Mouse (Mus musculus) forebrain, embryonic 11.5 days (tissue): ENCODE measurements around the gene Sgcd. TPM values are rescaled to one million over a fixed set of nuclear protein-coding genes. Genes with fewer than 3 reads are reported as not detected.

Experiments
- ATAC-seq: fragments of 200-750 bp; cut with Nextera tagmentation; replicated peaks from 2 replicates; pipeline ENCODE4 v1.8.0; 2017; ENCODE audit warnings: moderate TSS enrichment; ENCODE audit not compliant: low FRiP score
- DNase-seq: peaks from one replicate; pipeline ENCODE4 v3.0.0-alpha.2; 2017; ENCODE audit warnings: low spot score
- H3K27ac ChIP-seq: fragments of 300-500 bp; sonication (generic); 2 replicates; pipeline ENCODE4 v1.5.1; 2014; ENCODE audit warnings: low read depth, low read length
- H3K27me3 ChIP-seq: fragments of 300-500 bp; sonication (generic); 2 replicates; pipeline ENCODE4 v1.6.1; 2014; ENCODE audit warnings: mild to moderate bottlenecking, low read length, mixed read lengths; ENCODE audit not compliant: control insufficient read depth, insufficient read depth
- H3K36me3 ChIP-seq: fragments of 300-500 bp; sonication (generic); 2 replicates; pipeline ENCODE4 v1.6.1; 2014; ENCODE audit warnings: mild to moderate bottlenecking, low read length, moderate library complexity, mixed read lengths; ENCODE audit not compliant: control insufficient read depth, insufficient read depth
- H3K4me1 ChIP-seq: fragments of 300-500 bp; sonication (generic); replicated peaks from 2 replicates; pipeline ENCODE4 v1.6.1; 2014; ENCODE audit warnings: low read length, mixed read lengths; ENCODE audit not compliant: control insufficient read depth, insufficient read depth
- H3K4me2 ChIP-seq: fragments of 300-500 bp; sonication (generic); 2 replicates; pipeline ENCODE4 v1.6.1; 2014; ENCODE audit warnings: low read depth, mild to moderate bottlenecking, low read length, moderate library complexity, mixed read lengths; ENCODE audit not compliant: severe bottlenecking
- H3K4me3 ChIP-seq: fragments of 300-500 bp; sonication (generic); 2 replicates; pipeline ENCODE4 v1.5.1; 2014; ENCODE audit warnings: low read depth, low read length
- H3K9ac ChIP-seq: fragments of 300-500 bp; sonication (generic); 2 replicates; pipeline ENCODE4 v1.6.1; 2014; ENCODE audit warnings: low read length
- H3K9me3 ChIP-seq: fragments of 300-500 bp; sonication (generic); 2 replicates; pipeline ENCODE4 v1.6.1; 2016; ENCODE audit warnings: low read length, mixed read lengths; ENCODE audit not compliant: control insufficient read depth
- WGBS: fragments of 180-500 bp; shearing (Covaris S2); extraction: QIAGEN DNeasy Blood & Tissue Kit; methylation state at CpG from one replicate; pipeline ENCODE4 v1.1.7; 2014; 5-methylcytosine and 5-hydroxymethylcytosine counted together
- polyA plus RNA-seq: library from polyadenylated mRNA; unstranded; fragments of >200 nt; fragmentation: Nextera tagmentation; extraction: Ambion mirVana; gene quantifications from 2 replicates; pipeline ENCODE4 v1.2.1, GENCODE M21; 2014

Gene Sgcd
- polyA plus RNA-seq, 1 experiment from 2014 or later: 2.3 TPM

- Histone ChIP-seq H3K27ac (no peak overlapping the region), H3K9ac (no peak overlapping the region), H3K4me3 (no peak overlapping the region), H3K4me2 (no peak overlapping the region), H3K9me3 (no peaks in the 10 kb centered on the region), H3K36me3 (no peaks in the 10 kb centered on the region), H3K4me1 (no peaks in the 10 kb centered on the region), H3K27me3 (no peaks in the 10 kb centered on the region)
- no peak for ATAC-seq
- no peak for DNase-seq
- WGBS: 85% methylated on average over 5 of the region's 5 CpGs
Observed at GRCm38 (mm10) chr11:47154837-47155430, 833.8 kb downstream of the Sgcd start.

- no peaks in the 10 kb centered on the region for H3K4me1 ChIP-seq
- H3K9ac ChIP-seq: no peak overlapping the region
- no peak overlapping the region for H3K4me3 ChIP-seq
- no peaks in the 10 kb centered on the region for H3K36me3 ChIP-seq
- H3K27me3 ChIP-seq: no peaks in the 10 kb centered on the region
- no peak for DNase-seq
- ATAC-seq: no peak
- H3K9me3 ChIP-seq: no peaks in the 10 kb centered on the region
- no peak overlapping the region for H3K4me2 ChIP-seq
- H3K27ac ChIP-seq: no peak overlapping the region
- WGBS: 74% methylated on average over 9 of the region's 9 CpGs
Observed at GRCm38 (mm10) chr11:47149607-47150006, 839.2 kb downstream of the Sgcd start.

GRCm38 (mm10) chr11:47139867-47140266 lies 848.9 kb downstream of the Sgcd start:
- Histone ChIP-seq H3K36me3 (no peaks in the 10 kb centered on the region), H3K4me3 (no peak overlapping the region), H3K4me1 (no peaks in the 10 kb centered on the region), H3K9ac (no peak overlapping the region), H3K27me3 (no peaks in the 10 kb centered on the region), H3K4me2 (no peak overlapping the region), H3K27ac (no peak overlapping the region), H3K9me3 (no peaks in the 10 kb centered on the region)
- no peak for ATAC-seq
- 92% methylated on average over 2 of the region's 2 CpGs for WGBS
- no peak for DNase-seq

- no peak for DNase-seq
- Histone ChIP-seq H3K4me3 (no peak overlapping the region), H3K4me2 (no peak overlapping the region), H3K4me1 (no peaks in the 10 kb centered on the region), H3K36me3 (no peaks in the 10 kb centered on the region), H3K9ac (no peak overlapping the region), H3K27ac (no peak overlapping the region), H3K9me3 (no peaks in the 10 kb centered on the region), H3K27me3 (no peaks in the 10 kb centered on the region)
- ATAC-seq: no peak
- WGBS: 91% methylated on average over 1 of the region's 1 CpGs
Observed at GRCm38 (mm10) chr11:47139271-47139670, 849.5 kb downstream of the Sgcd start.

GRCm38 (mm10) chr11:47132410-47132809 lies 856.4 kb downstream of the Sgcd start:
- ATAC-seq (no peak), DNase-seq (no peak)
- no peak overlapping the region for H3K4me3 ChIP-seq

GRCm38 (mm10) chr11:47130432-47130831 lies 858.3 kb downstream of the Sgcd start:
- H3K4me2 ChIP-seq: no peak overlapping the region
- H3K4me1 ChIP-seq: no peaks in the 10 kb centered on the region
- ATAC-seq (no peak), DNase-seq (no peak)
- H3K4me3 ChIP-seq: no peak overlapping the region
- no peaks in the 10 kb centered on the region for H3K9me3 ChIP-seq
- 78% methylated on average over 3 of the region's 3 CpGs for WGBS
- no peaks in the 10 kb centered on the region for H3K27me3 ChIP-seq
- no peak overlapping the region for H3K9ac ChIP-seq
- no peaks in the 10 kb centered on the region for H3K36me3 ChIP-seq
- no peak overlapping the region for H3K27ac ChIP-seq

More at GRCm38 (mm10) chr11:47132410-47132809, 856.4 kb downstream of the Sgcd start:
- no peak overlapping the region for H3K27ac ChIP-seq
- H3K36me3 ChIP-seq: no peaks in the 10 kb centered on the region
- H3K4me2 ChIP-seq: no peak overlapping the region
- H3K9me3 ChIP-seq: no peaks in the 10 kb centered on the region
- H3K4me1 ChIP-seq: no peaks in the 10 kb centered on the region
- H3K27me3 ChIP-seq: no peaks in the 10 kb centered on the region
- 89% methylated on average over 6 of the region's 6 CpGs for WGBS
- no peak overlapping the region for H3K9ac ChIP-seq

- ATAC-seq (no peak), DNase-seq (no peak)
- no peak overlapping the region for H3K4me2 ChIP-seq
- H3K9me3 ChIP-seq: no peaks in the 10 kb centered on the region
- H3K27ac ChIP-seq: no peak overlapping the region
- H3K36me3 ChIP-seq: no peaks in the 10 kb centered on the region
- H3K4me1 ChIP-seq: no peaks in the 10 kb centered on the region
- no peak overlapping the region for H3K9ac ChIP-seq
- 74% methylated on average over 7 of the region's 7 CpGs for WGBS
- no peak overlapping the region for H3K4me3 ChIP-seq
- no peaks in the 10 kb centered on the region for H3K27me3 ChIP-seq
Observed at GRCm38 (mm10) chr11:47129992-47130391, 858.8 kb downstream of the Sgcd start.

- DNase-seq (no peak), ATAC-seq (no peak)
- Histone ChIP-seq H3K4me2 (no peak overlapping the region), H3K27me3 (no peaks in the 10 kb centered on the region), H3K9me3 (no peaks in the 10 kb centered on the region), H3K36me3 (no peaks in the 10 kb centered on the region), H3K27ac (no peak overlapping the region), H3K4me1 (no peaks in the 10 kb centered on the region), H3K9ac (no peak overlapping the region), H3K4me3 (no peak overlapping the region)
- WGBS: 89% methylated on average over 1 of the region's 1 CpGs
Observed at GRCm38 (mm10) chr11:47129166-47129565, 859.6 kb downstream of the Sgcd start.

- no peaks in the 10 kb centered on the region for H3K9me3 ChIP-seq
- WGBS: 81% methylated on average over 3 of the region's 3 CpGs
- no peak overlapping the region for H3K27ac ChIP-seq
- no peak overlapping the region for H3K4me3 ChIP-seq
- DNase-seq: no peak
- H3K4me2 ChIP-seq: no peak overlapping the region
- H3K27me3 ChIP-seq: no peaks in the 10 kb centered on the region
- no peaks in the 10 kb centered on the region for H3K36me3 ChIP-seq
- ATAC-seq: no peak
- no peaks in the 10 kb centered on the region for H3K4me1 ChIP-seq
- no peak overlapping the region for H3K9ac ChIP-seq
Observed at GRCm38 (mm10) chr11:47128331-47128730, 860.4 kb downstream of the Sgcd start.
